ENCODE assay signal across 19 mouse cellular contexts in the genomic region with DNA sequence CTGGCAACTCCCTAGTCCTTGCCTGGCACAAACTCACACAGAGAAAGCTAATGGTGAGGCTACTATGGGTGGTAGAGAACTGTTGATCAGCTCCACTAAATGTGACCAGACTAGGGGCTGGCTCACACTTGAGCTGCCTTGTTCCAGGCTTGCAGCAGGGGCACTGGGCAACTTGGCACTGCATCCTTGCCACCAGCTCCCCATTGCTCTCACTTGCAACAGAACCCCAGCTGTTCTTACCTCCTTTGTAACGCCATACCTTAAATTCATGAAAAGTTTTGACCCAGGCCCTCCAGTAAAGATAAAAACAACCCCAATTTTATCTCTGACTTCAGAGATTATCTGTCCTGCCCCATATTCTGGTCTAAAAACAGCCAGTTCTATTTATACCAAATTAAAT.
DNase-seq lines count a peak whose midpoint lies in the region; TF ChIP-seq lines count a peak whose summit lies in the region.
"Had no signal": no experiment of that assay in that cellular context is flagged by ENCODE, and none has a peak within 500 bp of the region (broad histone marks: within the 10 kb centered on the region; RNA-seq: fewer than 3 reads in every experiment).

No protein-coding gene starts in this region.

- H3K27ac ChIP-seq in gastrocnemius, adult 2 months: peak overlapping the region; percentile 35; the same call in 1 of the 2 replicates

- no peak overlapping the region for H3K4me3 ChIP-seq in gastrocnemius, adult 2 months
- H3K4me3 ChIP-seq in myocyte: no peak overlapping the region

- no peaks in the 10 kb centered on the region for H3K36me3 ChIP-seq in myocyte (ENCODE audit: control insufficient read depth, insufficient read depth)
- H3K36me3 ChIP-seq: G1E had no signal

- no peak for TF ChIP-seq POLR2A in myocyte (IDR thresholded peaks at IDR 0.05; ENCODE audit: insufficient read length, low read depth)

- DNase-seq in gastrocnemius, adult 2 months: no peak
- DNase-seq in gastrocnemius, postnatal 4 days (ENCODE audit: low spot score in 2 of 2): no peak
- peak; percentile 25 for DNase-seq in MN1 (ENCODE audit: low spot score)
- no peak for DNase-seq in adrenal gland, postnatal 25 days
- no peak for DNase-seq in left cerebral cortex, postnatal 14 days (ENCODE audit: low spot score in 2 of 2)
- DNase-seq: adrenal gland, adult 2 months; adrenal gland, adult 8-10 months; adrenal gland, postnatal 10 days; adrenal gland, postnatal 14 days; B cell, adult 2 months; cerebellum, adult 11 months; cerebellum, adult 11-12 months; cerebellum, adult 18-20 months; cerebellum, adult 2 months; cerebellum, adult 8-10 months had no signal

- no peak overlapping the region for H3K4me2 ChIP-seq in myocyte (ENCODE audit: low read depth)

- no peak overlapping the region for H3ac ChIP-seq in myocyte (ENCODE audit: control insufficient read depth, insufficient read length)

- intact Hi-C loops in gastrocnemius, adult 2 months (cut with DNase I): no loop called here
- intact Hi-C loops in left cerebral cortex, postnatal 14 days (cut with DNase I): no loop called here

- TF ChIP-seq CTCF in gastrocnemius, adult 2 months (IDR thresholded peaks at IDR 0.05): no peak

- no peaks in the 10 kb centered on the region for H3K79me2 ChIP-seq in myocyte (ENCODE audit: control insufficient read depth, insufficient read depth)

- H3K27me3 ChIP-seq in myocyte (ENCODE audit: control insufficient read depth, insufficient read depth, insufficient read length): no peaks in the 10 kb centered on the region
- H3K27me3 ChIP-seq: CH12.LX, Patski had no signal

TF ChIP-seq in myocyte, 11 proteins besides CTCF, POLR2A, EP300 and RAD21:
- TF ChIP-seq MYOD1 (IDR thresholded peaks at IDR 0.05; ENCODE audit: control insufficient read depth in 1 of 3, insufficient read length in 2 of 3, low read depth in 2 of 3) (peak in 1 of 3 experiments; percentile 28), CEBPB (IDR thresholded peaks at IDR 0.05; ENCODE audit: insufficient read depth, poor library complexity, severe bottlenecking) (peak; percentile 77; the same call in 1 of the 2 replicates), POLR2AphosphoS2 (IDR thresholded peaks at IDR 0.05; ENCODE audit: insufficient read length, low read depth) (no peak), MYOG (IDR thresholded peaks at IDR 0.05; ENCODE audit: control insufficient read depth in 1 of 3, insufficient read depth in 1 of 3, insufficient read length in 2 of 3, low read depth in 2 of 3) (peak in 1 of 3 experiments; percentile 78)
TF ChIP-seq in myocyte: peak in this region for 3.
